Mouse (Mus musculus) activated CD4-positive, CD25-positive, alpha-beta regulatory T cell, adult 4 months (primary cell): Measurements from ENCODE around the gene A3galt2. TPM values are rescaled to one million over a fixed set of nuclear protein-coding genes. Genes with fewer than 3 reads are reported as not detected.

Experiments used
- ATAC-seq: one replicate; pipeline ENCODE4 v1.8.0; 2017
- polyA plus RNA-seq, 2 experiments: library from polyadenylated mRNA; unstranded; fragments of 100-300 nt; shearing (Covaris generic); gene quantifications; one replicate each; pipeline ENCODE4 v1.2.1; 2017

A3galt2 gene
- polyA plus RNA-seq, 2 experiments from 2014 or later = not detected

GRCm38 (mm10) chr4:128728431-128728851, 26.7 kb upstream of the A3galt2 start:
- peak; percentile 61 for ATAC-seq

GRCm38 (mm10) chr4:128729033-128729708, 26.0 kb upstream of the A3galt2 start:
- no peak for ATAC-seq

- ATAC-seq = peak; percentile 8
Measured at GRCm38 (mm10) chr4:128729709-128730037, 25.5 kb upstream of the A3galt2 start.

GRCm38 (mm10) chr4:128730271-128730670, 24.9 kb upstream of the A3galt2 start:
- ATAC-seq = no peak

- ATAC-seq = no peak
Measured at GRCm38 (mm10) chr4:128732794-128733193, 22.4 kb upstream of the A3galt2 start.

GRCm38 (mm10) chr4:128733496-128733895, 21.7 kb upstream of the A3galt2 start:
- peak; percentile 31 for ATAC-seq

- no peak for ATAC-seq
Measured at GRCm38 (mm10) chr4:128734217-128734616, 20.9 kb upstream of the A3galt2 start.

GRCm38 (mm10) chr4:128734721-128735671, 20.2 kb upstream of the A3galt2 start:
- peak; percentile 81 for ATAC-seq

GRCm38 (mm10) chr4:128737137-128737589, 18.0 kb upstream of the A3galt2 start:
- no peak for ATAC-seq

GRCm38 (mm10) chr4:128737825-128738610, 17.1 kb upstream of the A3galt2 start:
- ATAC-seq = no peak

- ATAC-seq = no peak
Measured at GRCm38 (mm10) chr4:128740878-128741277, 14.3 kb upstream of the A3galt2 start.

- ATAC-seq = no peak
Measured at GRCm38 (mm10) chr4:128741906-128742305, 13.3 kb upstream of the A3galt2 start.

- no peak for ATAC-seq
Measured at GRCm38 (mm10) chr4:128742379-128742970, 12.7 kb upstream of the A3galt2 start.

- ATAC-seq = no peak
Measured at GRCm38 (mm10) chr4:128743031-128743626, 12.0 kb upstream of the A3galt2 start.

- ATAC-seq = no peak
Measured at GRCm38 (mm10) chr4:128745160-128745559, 10.0 kb upstream of the A3galt2 start.

- no peak for ATAC-seq
Measured at GRCm38 (mm10) chr4:128747614-128748270, 7.4 kb upstream of the A3galt2 start.

GRCm38 (mm10) chr4:128748309-128748708, 6.9 kb upstream of the A3galt2 start:
- ATAC-seq = no peak

- no peak for ATAC-seq
Measured at GRCm38 (mm10) chr4:128751006-128751405, 4.2 kb upstream of the A3galt2 start.

- ATAC-seq = no peak
Measured at GRCm38 (mm10) chr4:128752031-128752757, 3.0 kb upstream of the A3galt2 start.

- ATAC-seq = no peak
Measured at GRCm38 (mm10) chr4:128753571-128753970, 1.6 kb upstream of the A3galt2 start.

- ATAC-seq = no peak
Measured at GRCm38 (mm10) chr4:128755900-128756299, 736 bp downstream of the A3galt2 start.
